Mouse (Mus musculus) liver, postnatal 0 days (tissue): Measurements from ENCODE around the gene Nfix.

ENCODE experiments used
- CTCF ChIP-seq: sonication (generic); IDR thresholded peaks from 2 replicates; pipeline ENCODE4 v1.5.1; 2016; ENCODE audit warnings: antibody characterized with exemption, low read depth
- EP300 ChIP-seq: IDR thresholded peaks from 2 replicates; pipeline ENCODE4 v1.6.1; 2016; ENCODE audit warnings: antibody characterized with exemption, low read depth, mild to moderate bottlenecking

- no peak for TF ChIP-seq CTCF
- no peak for TF ChIP-seq EP300
Observed at GRCm38 (mm10) chr8:84723571-84723900, 76.6 kb downstream of the Nfix start.
